Mouse (Mus musculus) lung, embryonic 16.5 days (tissue): ENCODE results near the gene Ankrd34c. TPM values are rescaled to one million over a fixed set of nuclear protein-coding genes. Genes with fewer than 3 reads are reported as not detected.

ENCODE experiments used
- ATAC-seq: fragments of 200-750 bp; cut with Nextera tagmentation; 2 replicates; pipeline ENCODE4 v1.8.0; 2017; ENCODE audit warnings: low read depth, mild to moderate bottlenecking, moderate library complexity
- H3K27ac ChIP-seq: fragments of 300-500 bp; sonication (generic); 2 replicates; pipeline ENCODE4 v1.5.1; 2014; ENCODE audit warnings: mild to moderate bottlenecking, control low read depth, low read length
- H3K27me3 ChIP-seq: fragments of 300-500 bp; sonication (generic); 2 replicates; pipeline ENCODE4 v1.6.1; 2014; ENCODE audit warnings: low read depth, low read length, mixed read lengths; ENCODE audit not compliant: control insufficient read depth, insufficient read depth
- H3K36me3 ChIP-seq: fragments of 300-500 bp; sonication (generic); 2 replicates; pipeline ENCODE4 v1.6.1; 2014; ENCODE audit warnings: low read length; ENCODE audit not compliant: control insufficient read depth, insufficient read depth
- H3K4me1 ChIP-seq: fragments of 300-500 bp; sonication (generic); replicated peaks from 2 replicates; pipeline ENCODE4 v1.6.1; 2014; ENCODE audit warnings: low read length, mixed read lengths; ENCODE audit not compliant: control insufficient read depth, insufficient read depth
- H3K4me2 ChIP-seq: fragments of 300-500 bp; sonication (generic); 2 replicates; pipeline ENCODE4 v1.6.1; 2014; ENCODE audit warnings: low read depth, low read length, control low read depth
- H3K4me3 ChIP-seq: fragments of 300-500 bp; sonication (generic); 2 replicates; pipeline ENCODE4 v1.5.1; 2014; ENCODE audit warnings: mild to moderate bottlenecking, low read length, control low read depth
- H3K9ac ChIP-seq: fragments of 300-500 bp; sonication (generic); 2 replicates; pipeline ENCODE4 v1.6.1; 2014; ENCODE audit warnings: low read length, control low read depth
- H3K9me3 ChIP-seq: fragments of 300-500 bp; sonication (generic); 2 replicates; pipeline ENCODE4 v1.6.1; 2016; ENCODE audit warnings: low read length; ENCODE audit not compliant: control insufficient read depth
- WGBS: fragments of 180-500 bp; shearing (Covaris S2); extraction: QIAGEN DNeasy Blood & Tissue Kit; methylation state at CpG from one replicate; pipeline ENCODE4 v1.1.7; 2014; 5-methylcytosine and 5-hydroxymethylcytosine counted together
- polyA plus RNA-seq: library from polyadenylated mRNA; unstranded; fragments of >200 nt; fragmentation: Nextera tagmentation; extraction: Ambion mirVana; gene quantifications from 2 replicates; pipeline ENCODE4 v1.2.1, GENCODE M21; 2015

Ankrd34c gene
- polyA plus RNA-seq, 1 experiment from 2014 or later, result not detected

- Histone ChIP-seq H3K27ac (no peak overlapping the region), H3K9ac (no peak overlapping the region), H3K4me2 (no peak overlapping the region), H3K4me1 (no peaks in the 10 kb centered on the region), H3K4me3 (no peak overlapping the region), H3K36me3 (no peaks in the 10 kb centered on the region), H3K9me3 (no peaks in the 10 kb centered on the region), H3K27me3 (no peaks in the 10 kb centered on the region; the same call in 1 of the 2 replicates)
- ATAC-seq, result no peak
- 13% methylated on average over 6 of the region's 6 CpGs for WGBS
Observed at GRCm38 (mm10) chr9:89737888-89738287, 387 bp downstream of the Ankrd34c start.

- H3K4me2 ChIP-seq, result no peak overlapping the region
Observed at GRCm38 (mm10) chr9:89736932-89737705, 1.2 kb downstream of the Ankrd34c start.

GRCm38 (mm10) chr9:89706906-89707305 is 31.4 kb downstream of the Ankrd34c start:
- Histone ChIP-seq H3K4me3 (no peak overlapping the region), H3K9ac (no peak overlapping the region), H3K27ac (no peak overlapping the region), H3K4me1 (peaks cover 6% of the 10 kb centered on the region), H3K27me3 (no peaks in the 10 kb centered on the region), H3K4me2 (no peak overlapping the region), H3K9me3 (no peaks in the 10 kb centered on the region), H3K36me3 (no peaks in the 10 kb centered on the region)
- ATAC-seq, result no peak
- WGBS, result 15% methylated on average over 4 of the region's 4 CpGs

More at GRCm38 (mm10) chr9:89736932-89737705, 1.2 kb downstream of the Ankrd34c start:
- no peaks in the 10 kb centered on the region; the same call in 1 of the 2 replicates for H3K27me3 ChIP-seq
- H3K36me3 ChIP-seq, result no peaks in the 10 kb centered on the region
- H3K9me3 ChIP-seq, result no peaks in the 10 kb centered on the region
- no peak overlapping the region for H3K9ac ChIP-seq
- H3K4me3 ChIP-seq, result no peak overlapping the region
- no peak for ATAC-seq
- H3K4me1 ChIP-seq, result no peaks in the 10 kb centered on the region
- 7% methylated on average over 20 of the region's 20 CpGs for WGBS
- H3K27ac ChIP-seq, result no peak overlapping the region

GRCm38 (mm10) chr9:89705197-89705533 is 33.1 kb downstream of the Ankrd34c start:
- Histone ChIP-seq H3K4me2 (peak overlapping the region; percentile 97), H3K36me3 (peaks cover 2% of the 10 kb centered on the region; the same call in 1 of the 2 replicates), H3K9me3 (no peaks in the 10 kb centered on the region), H3K4me1 (peaks cover 6% of the 10 kb centered on the region), H3K9ac (peak overlapping the region; percentile 90), H3K27ac (peak overlapping the region; percentile 50), H3K27me3 (no peaks in the 10 kb centered on the region), H3K4me3 (peak overlapping the region; percentile 73)
- WGBS, result 11% methylated on average over 10 of the region's 10 CpGs
- no peak for ATAC-seq

GRCm38 (mm10) chr9:89704265-89705196 is 33.7 kb downstream of the Ankrd34c start, which contains the start of gene Tmed3:
Tmed3 (minus strand) TSS chr9:89705068.
- Histone ChIP-seq H3K36me3 (peaks cover 2% of the 10 kb centered on the region), H3K4me1 (peaks cover 6% of the 10 kb centered on the region), H3K4me3 (peak within 1 kb of the TSS; percentile 73), H3K9ac (peak within 1 kb of the TSS; percentile 90), H3K27ac (peak within 1 kb of the TSS; percentile 77), H3K4me2 (peak within 1 kb of the TSS; percentile 97), H3K27me3 (no peaks in the 10 kb centered on the region), H3K9me3 (no peaks in the 10 kb centered on the region)
- 1% methylated on average over 52 of the region's 52 CpGs for WGBS
- peak; percentile 100 for ATAC-seq

GRCm38 (mm10) chr9:89700910-89701457 is 37.3 kb downstream of the Ankrd34c start:
- no peak overlapping the region for H3K4me3 ChIP-seq
- H3K27me3 ChIP-seq, result no peaks in the 10 kb centered on the region
- no peak overlapping the region for H3K27ac ChIP-seq
- no peak overlapping the region for H3K4me2 ChIP-seq
- no peaks in the 10 kb centered on the region for H3K9me3 ChIP-seq
- no peak for ATAC-seq
- peaks cover 6% of the 10 kb centered on the region for H3K4me1 ChIP-seq
- no peak overlapping the region for H3K9ac ChIP-seq
- peaks cover 13% of the 10 kb centered on the region for H3K36me3 ChIP-seq
- 86% methylated on average over 2 of the region's 2 CpGs for WGBS

- Histone ChIP-seq H3K36me3 (peaks cover 11% of the 10 kb centered on the region), H3K27ac (no peak overlapping the region), H3K9me3 (no peaks in the 10 kb centered on the region), H3K27me3 (no peaks in the 10 kb centered on the region), H3K9ac (no peak overlapping the region), H3K4me3 (no peak overlapping the region), H3K4me2 (no peak overlapping the region), H3K4me1 (no peaks in the 10 kb centered on the region)
- ATAC-seq, result no peak
- WGBS, result 84% methylated on average over 1 of the region's 1 CpGs
Observed at GRCm38 (mm10) chr9:89695143-89695542, 43.1 kb downstream of the Ankrd34c start.

- H3K4me2 ChIP-seq, result no peak overlapping the region
- H3K27me3 ChIP-seq, result no peaks in the 10 kb centered on the region
- H3K4me1 ChIP-seq, result no peaks in the 10 kb centered on the region
- no peak overlapping the region for H3K27ac ChIP-seq
- H3K9ac ChIP-seq, result no peak overlapping the region
- 84% methylated on average over 2 of the region's 2 CpGs for WGBS
- H3K9me3 ChIP-seq, result no peaks in the 10 kb centered on the region
- H3K36me3 ChIP-seq, result peaks cover 2% of the 10 kb centered on the region
- no peak overlapping the region for H3K4me3 ChIP-seq
- no peak for ATAC-seq
Observed at GRCm38 (mm10) chr9:89693670-89694069, 44.6 kb downstream of the Ankrd34c start.

- WGBS, result 36% methylated on average over 1 of the region's 1 CpGs
- no peaks in the 10 kb centered on the region for H3K27me3 ChIP-seq
- no peak overlapping the region for H3K27ac ChIP-seq
- H3K9ac ChIP-seq, result no peak overlapping the region
- H3K36me3 ChIP-seq, result no peaks in the 10 kb centered on the region
- H3K9me3 ChIP-seq, result no peaks in the 10 kb centered on the region
- no peaks in the 10 kb centered on the region for H3K4me1 ChIP-seq
- H3K4me2 ChIP-seq, result no peak overlapping the region
- H3K4me3 ChIP-seq, result no peak overlapping the region
- no peak for ATAC-seq
Observed at GRCm38 (mm10) chr9:89689179-89689578, 49.1 kb downstream of the Ankrd34c start.
